Mouse (Mus musculus): ENCODE results near the gene Arhgef38. TPM values are rescaled to one million over a fixed set of nuclear protein-coding genes. Genes with fewer than 3 reads are reported as not detected.

Arhgef38 gene
- polyA plus RNA-seq, 1 experiment from 2014 or later: 1.8 TPM

DNA sequence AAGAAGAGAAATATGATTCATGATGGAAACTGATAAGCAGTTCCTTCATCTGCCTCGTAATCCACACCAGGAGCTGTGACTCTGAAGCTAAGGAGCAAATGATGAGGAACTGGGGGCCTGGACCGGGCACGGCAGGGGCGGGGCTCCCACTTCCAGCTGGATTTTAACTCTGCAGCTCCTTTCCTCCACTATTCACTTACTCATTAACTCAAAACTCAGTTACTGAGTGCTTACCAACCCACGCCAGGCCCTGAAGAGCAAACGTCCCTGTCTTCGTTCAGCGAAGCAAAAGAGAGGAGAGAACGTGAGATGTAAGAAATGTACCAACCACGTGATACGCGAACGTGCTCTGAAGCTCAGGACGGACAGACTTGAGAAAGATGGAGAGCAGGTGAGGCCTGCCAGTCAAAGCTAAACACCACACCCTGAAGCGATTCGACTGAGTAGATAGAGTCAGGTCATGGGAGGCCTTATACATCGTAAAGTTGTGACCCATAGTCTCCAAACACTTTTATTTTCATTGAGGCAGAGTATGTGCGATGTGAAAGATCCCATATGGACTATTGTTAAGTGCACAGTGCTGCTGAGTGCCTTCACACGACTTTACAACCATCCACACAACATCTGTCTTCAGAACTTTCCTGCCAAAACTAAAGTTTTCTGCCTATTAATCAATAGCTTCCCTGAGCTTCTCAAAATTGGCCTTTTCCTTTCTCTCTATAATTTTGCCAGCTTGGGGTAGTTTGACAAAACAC lies 7.3 kb downstream of the Arhgef38 start:
- Histone ChIP-seq H3K27ac (ENCODE audit: low read length) (no peak overlapping the region), H3K9ac (replicated peaks; ENCODE audit: low read depth, low read length) (no peak overlapping the region), H3K4me1 (ENCODE audit: control insufficient read depth, insufficient read depth, low read length) (no peaks in the 10 kb centered on the region), H3K4me3 (ENCODE audit: low read depth, low read length) (no peak overlapping the region), H3K9me3 (ENCODE audit: control insufficient read depth, low read depth, low read length) (no peaks in the 10 kb centered on the region), H3K4me2 (replicated peaks; ENCODE audit: low read depth, low read length) (no peak overlapping the region), H3K27me3 (ENCODE audit: control insufficient read depth, insufficient read depth, low read length) (no peaks in the 10 kb centered on the region), H3K36me3 (ENCODE audit: control insufficient read depth, insufficient read depth, low read length) (no peaks in the 10 kb centered on the region)
- ATAC-seq (ENCODE audit: insufficient number of reproducible peaks, insufficient read depth, low FRiP score, low read depth): no peak
- WGBS: 67% methylated on average over 19 of the region's 19 CpGs

DNA sequence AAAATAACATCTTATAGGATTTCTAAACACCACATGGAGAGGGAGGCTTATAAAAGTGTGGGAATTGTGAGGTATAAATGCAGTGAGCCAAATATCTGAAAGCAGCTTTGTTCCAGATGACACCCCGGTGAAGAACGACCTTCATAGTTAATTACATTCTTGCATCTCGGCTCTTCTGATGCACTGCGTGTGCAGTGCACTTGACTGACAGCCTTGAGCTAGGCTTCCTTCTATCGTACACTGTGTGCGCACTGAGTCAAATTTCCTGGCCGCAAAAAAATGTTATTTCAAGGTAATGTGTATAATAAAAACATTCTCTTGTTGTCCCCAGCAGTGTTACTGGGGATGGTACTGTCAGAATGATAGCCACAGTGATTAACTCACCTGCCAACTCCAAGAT lies 16.2 kb downstream of the Arhgef38 start:
- no peak overlapping the region for H3K4me3 ChIP-seq (ENCODE audit: low read depth, low read length)
- H3K4me2 ChIP-seq (replicated peaks; ENCODE audit: low read depth, low read length): no peak overlapping the region
- no peaks in the 10 kb centered on the region for H3K9me3 ChIP-seq (ENCODE audit: control insufficient read depth, low read depth, low read length)
- ATAC-seq (ENCODE audit: insufficient number of reproducible peaks, insufficient read depth, low FRiP score, low read depth): no peak
- 60% methylated on average over 7 of the region's 7 CpGs for WGBS
- H3K4me1 ChIP-seq (ENCODE audit: control insufficient read depth, insufficient read depth, low read length): no peaks in the 10 kb centered on the region
- H3K27ac ChIP-seq (ENCODE audit: low read length): no peak overlapping the region
- H3K36me3 ChIP-seq (ENCODE audit: control insufficient read depth, insufficient read depth, low read length): no peaks in the 10 kb centered on the region
- H3K27me3 ChIP-seq (ENCODE audit: control insufficient read depth, insufficient read depth, low read length): no peaks in the 10 kb centered on the region
- no peak overlapping the region for H3K9ac ChIP-seq (replicated peaks; ENCODE audit: low read depth, low read length)

DNA sequence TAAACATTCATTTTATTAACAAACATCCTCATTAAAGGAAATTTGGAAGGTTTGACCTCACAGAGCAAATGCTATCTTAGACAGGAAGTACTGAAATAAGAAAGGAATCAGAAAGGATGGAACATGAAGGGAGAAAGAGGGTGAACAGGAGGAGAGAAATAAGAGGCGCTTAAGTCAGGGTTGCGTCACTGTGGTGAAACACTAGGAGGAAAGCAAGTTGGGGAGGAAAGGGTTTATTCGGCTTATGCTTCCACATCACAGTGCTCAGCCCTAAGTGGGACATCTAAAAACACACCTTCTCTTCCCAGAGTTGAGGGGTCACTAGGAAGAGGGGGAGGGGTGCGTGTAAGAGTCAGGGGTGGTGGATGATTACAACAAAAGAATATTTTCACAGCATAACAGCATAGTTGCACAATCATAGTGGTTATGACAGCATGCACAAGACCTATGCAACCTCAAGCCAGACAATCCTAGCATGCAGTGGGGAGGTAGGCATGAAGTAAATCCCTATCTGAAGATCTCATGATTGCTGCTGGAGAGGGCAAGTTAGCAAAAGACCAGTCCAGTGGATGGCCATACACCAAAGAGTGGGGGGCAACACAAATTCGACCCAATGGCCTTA lies 19.4 kb downstream of the Arhgef38 start:
- 85% methylated on average over 5 of the region's 5 CpGs for WGBS
- Histone ChIP-seq H3K9ac (replicated peaks; ENCODE audit: low read depth, low read length) (no peak overlapping the region), H3K4me2 (replicated peaks; ENCODE audit: low read depth, low read length) (no peak overlapping the region), H3K9me3 (ENCODE audit: control insufficient read depth, low read depth, low read length) (no peaks in the 10 kb centered on the region), H3K4me3 (ENCODE audit: low read depth, low read length) (no peak overlapping the region), H3K27ac (ENCODE audit: low read length) (no peak overlapping the region), H3K36me3 (ENCODE audit: control insufficient read depth, insufficient read depth, low read length) (no peaks in the 10 kb centered on the region), H3K4me1 (ENCODE audit: control insufficient read depth, insufficient read depth, low read length) (no peaks in the 10 kb centered on the region), H3K27me3 (ENCODE audit: control insufficient read depth, insufficient read depth, low read length) (no peaks in the 10 kb centered on the region)
- ATAC-seq (ENCODE audit: insufficient number of reproducible peaks, insufficient read depth, low FRiP score, low read depth): no peak

DNA sequence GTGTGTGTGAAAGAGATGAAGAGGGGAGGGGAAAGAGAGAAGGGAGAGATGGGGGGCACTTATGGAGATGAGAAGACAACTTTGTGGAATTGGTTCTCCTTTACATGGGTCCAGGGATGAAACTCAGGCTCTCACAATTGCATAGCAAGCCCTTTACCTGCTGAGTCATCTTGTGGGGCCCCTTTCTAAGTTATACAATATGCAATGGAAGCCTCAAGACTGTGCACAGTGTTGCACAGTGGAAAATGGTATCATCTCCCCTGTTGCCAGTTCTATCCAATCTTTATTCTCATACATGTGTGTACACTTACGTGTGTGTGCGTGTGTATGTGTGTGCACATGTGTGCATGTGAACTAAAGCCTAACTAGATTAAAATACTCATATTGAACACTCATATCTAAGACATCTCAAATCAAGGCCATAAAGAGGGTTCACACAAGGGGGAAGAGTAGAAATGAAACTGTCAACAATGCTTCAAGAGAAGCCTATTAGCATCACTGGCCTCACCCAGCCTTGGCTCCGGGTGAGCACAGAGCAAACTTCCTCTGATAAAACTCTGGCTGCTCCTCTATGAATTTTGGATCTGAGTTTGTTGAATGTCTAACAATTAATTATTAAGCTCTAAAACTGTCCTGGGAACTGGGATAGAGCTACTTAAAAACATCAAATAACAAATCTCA lies 21.2 kb downstream of the Arhgef38 start:
- H3K4me3 ChIP-seq (ENCODE audit: low read depth, low read length): no peak overlapping the region
- no peak overlapping the region for H3K27ac ChIP-seq (ENCODE audit: low read length)
- no peak overlapping the region for H3K4me2 ChIP-seq (replicated peaks; ENCODE audit: low read depth, low read length)
- no peak overlapping the region for H3K9ac ChIP-seq (replicated peaks; ENCODE audit: low read depth, low read length)
- H3K27me3 ChIP-seq (ENCODE audit: control insufficient read depth, insufficient read depth, low read length): no peaks in the 10 kb centered on the region
- H3K36me3 ChIP-seq (ENCODE audit: control insufficient read depth, insufficient read depth, low read length): no peaks in the 10 kb centered on the region
- H3K9me3 ChIP-seq (ENCODE audit: control insufficient read depth, low read depth, low read length): no peaks in the 10 kb centered on the region
- ATAC-seq (ENCODE audit: insufficient number of reproducible peaks, insufficient read depth, low FRiP score, low read depth): no peak
- no peaks in the 10 kb centered on the region for H3K4me1 ChIP-seq (ENCODE audit: control insufficient read depth, insufficient read depth, low read length)
- 85% methylated on average over 3 of the region's 3 CpGs for WGBS

DNA sequence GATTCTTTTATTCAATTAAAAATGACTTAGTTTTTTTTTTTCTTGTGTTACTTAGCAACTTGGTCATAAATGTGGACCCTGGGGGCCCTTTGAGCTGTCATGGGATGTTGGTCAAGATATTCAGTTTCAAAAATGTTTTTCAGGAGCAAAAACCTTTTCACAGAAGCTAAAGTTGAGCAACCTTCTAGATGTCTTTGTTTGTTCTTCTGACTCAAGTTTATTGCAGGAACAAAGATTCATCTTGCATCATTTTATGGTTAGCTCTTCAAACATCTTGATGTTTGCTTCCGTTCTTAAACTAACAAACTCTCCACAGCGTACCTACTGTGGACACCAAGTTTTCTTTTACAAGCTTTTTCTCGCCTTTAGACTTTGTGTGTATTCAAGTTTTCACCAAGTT lies 23.4 kb downstream of the Arhgef38 start:
- Histone ChIP-seq H3K4me2 (replicated peaks; ENCODE audit: low read depth, low read length) (no peak overlapping the region), H3K4me3 (ENCODE audit: low read depth, low read length) (no peak overlapping the region), H3K9ac (replicated peaks; ENCODE audit: low read depth, low read length) (no peak overlapping the region), H3K27me3 (ENCODE audit: control insufficient read depth, insufficient read depth, low read length) (no peaks in the 10 kb centered on the region), H3K36me3 (ENCODE audit: control insufficient read depth, insufficient read depth, low read length) (no peaks in the 10 kb centered on the region), H3K27ac (ENCODE audit: low read length) (no peak overlapping the region), H3K4me1 (ENCODE audit: control insufficient read depth, insufficient read depth, low read length) (no peaks in the 10 kb centered on the region), H3K9me3 (ENCODE audit: control insufficient read depth, low read depth, low read length) (no peaks in the 10 kb centered on the region)
- no peak for ATAC-seq (ENCODE audit: insufficient number of reproducible peaks, insufficient read depth, low FRiP score, low read depth)
- 68% methylated on average over 3 of the region's 3 CpGs for WGBS

DNA sequence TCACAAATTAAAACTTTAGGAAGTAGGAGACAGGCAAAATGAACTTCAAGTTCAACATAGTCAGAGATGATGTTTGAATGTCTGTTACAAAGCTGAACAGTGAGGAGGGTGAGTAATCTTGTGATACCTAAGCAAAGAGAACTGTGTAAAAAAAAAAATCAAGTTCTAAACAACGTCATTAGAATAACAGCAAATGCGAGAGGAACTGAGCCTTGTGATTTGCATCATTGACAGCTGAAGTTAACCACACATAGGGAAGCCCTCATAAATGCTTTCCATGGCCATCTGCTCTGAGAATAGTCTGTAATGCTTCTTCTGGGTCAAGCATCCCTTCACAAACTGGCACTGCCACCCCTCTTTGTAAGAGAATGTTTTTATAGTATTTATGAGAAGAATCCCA lies 31.0 kb downstream of the Arhgef38 start:
- no peak overlapping the region for H3K4me2 ChIP-seq (replicated peaks; ENCODE audit: low read depth, low read length)
- no peaks in the 10 kb centered on the region for H3K4me1 ChIP-seq (ENCODE audit: control insufficient read depth, insufficient read depth, low read length)
- 79% methylated on average over 2 of the region's 2 CpGs for WGBS
- H3K9me3 ChIP-seq (ENCODE audit: control insufficient read depth, low read depth, low read length): no peaks in the 10 kb centered on the region
- H3K9ac ChIP-seq (replicated peaks; ENCODE audit: low read depth, low read length): no peak overlapping the region
- H3K36me3 ChIP-seq (ENCODE audit: control insufficient read depth, insufficient read depth, low read length): no peaks in the 10 kb centered on the region
- H3K27ac ChIP-seq (ENCODE audit: low read length): no peak overlapping the region
- no peaks in the 10 kb centered on the region for H3K27me3 ChIP-seq (ENCODE audit: control insufficient read depth, insufficient read depth, low read length)
- ATAC-seq (ENCODE audit: insufficient number of reproducible peaks, insufficient read depth, low FRiP score, low read depth): no peak
- H3K4me3 ChIP-seq (ENCODE audit: low read depth, low read length): no peak overlapping the region

DNA sequence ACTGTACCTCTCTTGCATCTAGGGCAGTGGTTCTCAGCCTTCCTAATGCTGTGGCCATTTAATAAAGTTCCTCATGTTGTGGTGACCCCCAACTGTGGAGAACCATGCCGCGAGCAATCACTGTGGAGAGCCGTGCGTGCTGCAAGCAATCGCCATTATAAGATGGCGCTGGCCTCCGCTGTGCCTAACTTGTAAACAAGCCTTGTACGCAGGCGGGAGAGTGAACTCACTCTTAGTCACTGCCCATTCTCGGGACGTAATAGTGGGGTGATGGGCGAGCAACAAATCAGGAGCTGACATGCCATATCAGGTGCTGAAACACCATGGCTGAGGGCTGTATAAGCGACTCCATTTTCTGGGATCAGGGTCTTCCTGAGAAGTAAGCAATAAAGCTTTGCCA lies 32.6 kb downstream of the Arhgef38 start:
- no peaks in the 10 kb centered on the region for H3K4me1 ChIP-seq (ENCODE audit: control insufficient read depth, insufficient read depth, low read length)
- no peaks in the 10 kb centered on the region for H3K9me3 ChIP-seq (ENCODE audit: control insufficient read depth, low read depth, low read length)
- no peaks in the 10 kb centered on the region for H3K27me3 ChIP-seq (ENCODE audit: control insufficient read depth, insufficient read depth, low read length)
- H3K4me2 ChIP-seq (replicated peaks; ENCODE audit: low read depth, low read length): no peak overlapping the region
- 92% methylated on average over 13 of the region's 13 CpGs for WGBS
- ATAC-seq (ENCODE audit: insufficient number of reproducible peaks, insufficient read depth, low FRiP score, low read depth): no peak
- no peaks in the 10 kb centered on the region for H3K36me3 ChIP-seq (ENCODE audit: control insufficient read depth, insufficient read depth, low read length)
- no peak overlapping the region for H3K9ac ChIP-seq (replicated peaks; ENCODE audit: low read depth, low read length)
- H3K27ac ChIP-seq (ENCODE audit: low read length): no peak overlapping the region
- no peak overlapping the region for H3K4me3 ChIP-seq (ENCODE audit: low read depth, low read length)

DNA sequence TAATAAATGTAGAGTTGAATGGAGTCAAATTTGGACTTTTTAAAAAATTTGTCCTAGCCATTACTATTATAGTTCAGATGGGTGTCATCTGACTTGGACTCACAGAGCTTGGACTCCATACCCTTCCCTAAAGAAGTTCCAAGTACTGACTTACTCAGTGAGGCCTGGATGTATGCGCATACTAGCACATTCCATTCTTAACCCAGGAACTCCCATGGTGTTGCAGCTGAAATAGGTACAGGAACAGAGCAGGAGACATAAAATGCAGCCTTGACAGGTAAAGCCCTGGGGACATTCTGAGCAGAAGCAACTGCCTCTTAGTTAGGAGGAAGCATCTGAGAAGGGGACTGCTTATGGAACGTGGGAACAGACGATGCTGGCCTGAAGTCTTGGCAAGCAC lies 45.8 kb downstream of the Arhgef38 start:
- no peaks in the 10 kb centered on the region for H3K9me3 ChIP-seq (ENCODE audit: control insufficient read depth, low read depth, low read length)
- H3K27ac ChIP-seq (ENCODE audit: low read length): no peak overlapping the region
- H3K4me2 ChIP-seq (replicated peaks; ENCODE audit: low read depth, low read length): no peak overlapping the region
- ATAC-seq (ENCODE audit: insufficient number of reproducible peaks, insufficient read depth, low FRiP score, low read depth): no peak
- H3K9ac ChIP-seq (replicated peaks; ENCODE audit: low read depth, low read length): no peak overlapping the region
- H3K36me3 ChIP-seq (ENCODE audit: control insufficient read depth, insufficient read depth, low read length): no peaks in the 10 kb centered on the region
- no peak overlapping the region for H3K4me3 ChIP-seq (ENCODE audit: low read depth, low read length)
- H3K27me3 ChIP-seq (ENCODE audit: control insufficient read depth, insufficient read depth, low read length): no peaks in the 10 kb centered on the region
- 84% methylated on average over 3 of the region's 3 CpGs for WGBS
- H3K4me1 ChIP-seq (ENCODE audit: control insufficient read depth, insufficient read depth, low read length): no peaks in the 10 kb centered on the region

All from stomach, embryonic 14.5 days (tissue).